Mouse (Mus musculus): ENCODE measurements around the gene Trank1. TPM values are rescaled to one million over a fixed set of nuclear protein-coding genes. Genes with fewer than 3 reads are reported as not detected.

Trank1 gene
- polyA plus RNA-seq, 1 experiment from 2014 or later, result 0.79 TPM

- H3K9me3 ChIP-seq (ENCODE audit: control insufficient read depth, low read length), result no peaks in the 10 kb centered on the region
- WGBS, result 79% methylated on average over 9 of the region's 9 CpGs
- no peaks in the 10 kb centered on the region for H3K27me3 ChIP-seq (replicated peaks; ENCODE audit: control insufficient read depth, insufficient read depth, low read length)
- H3K4me3 ChIP-seq (ENCODE audit: low read depth, low read length), result no peak overlapping the region
- H3K4me2 ChIP-seq (ENCODE audit: low read depth, low read length), result no peak overlapping the region
- DNase-seq (ENCODE audit: low spot score), result no peak
- no peak overlapping the region for H3K9ac ChIP-seq (ENCODE audit: low read depth, low read length)
- no peak overlapping the region for H3K27ac ChIP-seq (replicated peaks; ENCODE audit: low read depth, low read length)
- no peaks in the 10 kb centered on the region for H3K36me3 ChIP-seq (ENCODE audit: control insufficient read depth, insufficient read depth, low read length)
- no peak for ATAC-seq (ENCODE audit: low read depth)
- peaks cover 9% of the 10 kb centered on the region; the same call in 1 of the 2 replicates for H3K4me1 ChIP-seq (ENCODE audit: control insufficient read depth, insufficient read depth, low read length)
Measured at GRCm38 (mm10) chr9:111390016-111390415, 78.5 kb downstream of the Trank1 start.

DNA sequence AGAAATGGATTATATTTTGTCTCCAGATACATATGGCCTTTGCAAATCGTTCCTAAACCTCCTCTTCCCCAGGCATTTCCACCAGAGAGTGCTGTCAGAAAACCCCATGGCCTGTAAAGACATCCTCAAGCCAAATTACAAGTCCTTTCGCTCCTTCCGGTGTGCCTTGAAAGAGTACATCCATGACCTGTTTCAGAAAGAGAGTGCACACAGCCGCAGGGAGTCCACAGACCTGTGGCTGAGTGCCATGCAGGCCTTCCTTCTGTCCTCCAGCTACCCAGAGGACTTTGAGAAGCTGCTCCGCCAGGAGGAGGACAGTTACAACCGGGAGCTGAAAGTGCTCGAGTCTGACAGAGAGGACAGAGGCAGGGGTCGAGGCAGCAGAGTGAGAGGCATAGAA is 79.5 kb downstream of the Trank1 start:
- H3K4me2 ChIP-seq (ENCODE audit: low read depth, low read length), result no peak overlapping the region
- H3K4me1 ChIP-seq (ENCODE audit: control insufficient read depth, insufficient read depth, low read length), result peaks cover 9% of the 10 kb centered on the region; the same call in 1 of the 2 replicates
- H3K9me3 ChIP-seq (ENCODE audit: control insufficient read depth, low read length), result no peaks in the 10 kb centered on the region
- no peak overlapping the region for H3K27ac ChIP-seq (replicated peaks; ENCODE audit: low read depth, low read length)
- DNase-seq (ENCODE audit: low spot score), result no peak
- H3K27me3 ChIP-seq (replicated peaks; ENCODE audit: control insufficient read depth, insufficient read depth, low read length), result no peaks in the 10 kb centered on the region
- no peak overlapping the region for H3K4me3 ChIP-seq (ENCODE audit: low read depth, low read length)
- 72% methylated on average over 8 of the region's 8 CpGs for WGBS
- no peaks in the 10 kb centered on the region for H3K36me3 ChIP-seq (ENCODE audit: control insufficient read depth, insufficient read depth, low read length)
- no peak overlapping the region for H3K9ac ChIP-seq (ENCODE audit: low read depth, low read length)
- no peak for ATAC-seq (ENCODE audit: low read depth)

DNA sequence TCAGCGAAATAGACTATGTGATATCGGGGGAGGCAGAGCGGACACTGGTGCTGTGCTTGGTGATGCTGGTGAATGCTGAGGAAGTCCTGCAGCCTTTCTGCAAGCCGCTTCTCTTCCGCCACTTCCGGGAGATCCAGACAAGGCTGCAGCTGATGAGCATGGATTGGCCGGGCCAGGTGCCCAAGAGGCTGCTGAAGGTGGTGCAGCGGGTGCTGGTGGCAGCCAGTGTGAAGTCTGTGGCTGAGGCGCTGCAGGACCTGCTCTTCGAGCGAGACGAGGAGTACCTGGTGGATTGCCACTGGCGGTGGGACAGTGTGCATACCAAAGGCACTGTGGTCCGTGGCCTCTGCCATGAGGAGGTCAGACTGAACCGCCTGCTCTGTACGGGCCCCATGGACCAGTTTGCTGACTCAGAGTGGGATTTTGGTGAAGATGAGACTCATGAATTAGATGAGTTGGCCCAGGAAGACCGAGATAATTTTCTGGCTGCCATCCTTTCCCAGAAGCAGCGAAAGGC is 80.4 kb downstream of the Trank1 start:
- Histone ChIP-seq H3K36me3 (ENCODE audit: control insufficient read depth, insufficient read depth, low read length) (no peaks in the 10 kb centered on the region), H3K4me1 (ENCODE audit: control insufficient read depth, insufficient read depth, low read length) (peaks cover 4% of the 10 kb centered on the region; the same call in 1 of the 2 replicates), H3K4me2 (ENCODE audit: low read depth, low read length) (no peak overlapping the region), H3K27me3 (replicated peaks; ENCODE audit: control insufficient read depth, insufficient read depth, low read length) (no peaks in the 10 kb centered on the region), H3K9ac (ENCODE audit: low read depth, low read length) (no peak overlapping the region), H3K9me3 (ENCODE audit: control insufficient read depth, low read length) (no peaks in the 10 kb centered on the region), H3K4me3 (ENCODE audit: low read depth, low read length) (no peak overlapping the region), H3K27ac (replicated peaks; ENCODE audit: low read depth, low read length) (no peak overlapping the region)
- ATAC-seq (ENCODE audit: low read depth), result no peak
- no peak for DNase-seq (ENCODE audit: low spot score)
- WGBS, result 89% methylated on average over 17 of the region's 18 CpGs

DNA sequence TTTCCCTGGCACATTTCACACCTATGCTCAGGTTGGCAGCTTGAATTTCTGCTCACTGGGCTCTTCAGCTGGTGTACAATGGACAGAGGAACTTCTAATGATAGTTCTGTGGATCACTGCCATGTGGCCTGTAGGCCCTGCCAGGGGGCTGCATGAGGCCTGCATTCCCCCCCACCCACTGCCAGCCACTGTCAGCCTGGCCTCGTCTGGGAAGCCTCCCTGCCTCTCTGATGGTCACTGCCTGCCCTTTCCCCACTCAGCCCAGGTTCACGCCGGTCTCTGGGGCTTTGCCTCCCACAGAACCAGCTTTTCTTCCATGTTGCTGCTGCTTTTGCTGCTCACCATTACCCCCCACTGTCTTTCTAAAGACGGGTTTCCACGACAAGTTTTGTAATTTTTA is 83.7 kb downstream of the Trank1 start:
- H3K36me3 ChIP-seq (ENCODE audit: control insufficient read depth, insufficient read depth, low read length), result no peaks in the 10 kb centered on the region
- DNase-seq (ENCODE audit: low spot score) (no peak), ATAC-seq (ENCODE audit: low read depth) (no peak)
- H3K27ac ChIP-seq (replicated peaks; ENCODE audit: low read depth, low read length), result no peak overlapping the region
- H3K9me3 ChIP-seq (ENCODE audit: control insufficient read depth, low read length), result no peaks in the 10 kb centered on the region
- WGBS, result 81% methylated on average over 5 of the region's 5 CpGs
- no peak overlapping the region for H3K9ac ChIP-seq (ENCODE audit: low read depth, low read length)
- H3K4me3 ChIP-seq (ENCODE audit: low read depth, low read length), result no peak overlapping the region
- H3K4me2 ChIP-seq (ENCODE audit: low read depth, low read length), result no peak overlapping the region
- no peaks in the 10 kb centered on the region for H3K4me1 ChIP-seq (ENCODE audit: control insufficient read depth, insufficient read depth, low read length)
- no peaks in the 10 kb centered on the region for H3K27me3 ChIP-seq (replicated peaks; ENCODE audit: control insufficient read depth, insufficient read depth, low read length)

DNA sequence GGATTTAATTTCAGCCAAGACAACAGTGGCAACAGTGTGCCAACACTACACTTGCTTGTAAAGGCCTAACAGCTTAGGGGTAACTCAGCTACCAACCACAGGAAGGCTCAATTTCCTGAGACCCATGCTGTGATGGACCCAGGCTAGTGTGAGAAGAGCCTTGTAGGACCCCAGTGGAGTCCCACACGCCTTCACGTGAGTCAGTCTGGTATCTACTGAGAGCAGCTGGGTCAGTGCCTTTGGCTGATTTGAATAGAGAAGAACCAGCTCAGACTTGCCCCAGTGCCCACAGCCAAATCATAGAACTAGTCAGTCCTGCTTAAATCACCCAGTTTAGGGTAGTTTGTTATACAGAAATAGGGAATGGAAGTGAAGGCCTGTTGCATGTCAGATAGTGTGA is 86.5 kb downstream of the Trank1 start:
- H3K9me3 ChIP-seq (ENCODE audit: control insufficient read depth, low read length), result no peaks in the 10 kb centered on the region
- no peak overlapping the region for H3K27ac ChIP-seq (replicated peaks; ENCODE audit: low read depth, low read length)
- H3K27me3 ChIP-seq (replicated peaks; ENCODE audit: control insufficient read depth, insufficient read depth, low read length), result no peaks in the 10 kb centered on the region
- ATAC-seq (ENCODE audit: low read depth), result no peak
- no peak overlapping the region for H3K9ac ChIP-seq (ENCODE audit: low read depth, low read length)
- no peaks in the 10 kb centered on the region for H3K4me1 ChIP-seq (ENCODE audit: control insufficient read depth, insufficient read depth, low read length)
- DNase-seq (ENCODE audit: low spot score), result no peak
- H3K4me2 ChIP-seq (ENCODE audit: low read depth, low read length), result no peak overlapping the region
- no peak overlapping the region for H3K4me3 ChIP-seq (ENCODE audit: low read depth, low read length)
- WGBS, result 63% methylated on average over 2 of the region's 2 CpGs
- no peaks in the 10 kb centered on the region for H3K36me3 ChIP-seq (ENCODE audit: control insufficient read depth, insufficient read depth, low read length)

DNA sequence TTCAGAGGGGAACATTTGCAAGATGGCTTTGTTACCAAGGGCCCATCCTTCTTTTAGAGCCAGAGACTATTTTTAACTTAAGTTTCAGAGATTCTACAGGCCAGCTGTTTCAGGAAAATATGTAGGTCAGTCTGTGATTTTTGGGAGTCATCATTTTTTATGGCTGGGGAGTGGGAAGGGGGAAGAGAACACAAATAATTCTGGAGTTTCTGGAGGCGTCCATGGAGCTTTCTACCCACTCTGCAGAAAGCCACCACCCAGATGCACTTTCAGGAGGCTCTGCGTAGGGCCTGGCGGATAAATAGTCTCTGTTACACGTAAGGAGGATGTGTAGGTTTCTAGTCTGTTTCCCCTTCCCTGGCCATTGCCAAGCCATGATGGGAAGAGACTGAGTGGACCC is 88.5 kb downstream of the Trank1 start:
- Histone ChIP-seq H3K36me3 (ENCODE audit: control insufficient read depth, insufficient read depth, low read length) (no peaks in the 10 kb centered on the region), H3K9ac (ENCODE audit: low read depth, low read length) (no peak overlapping the region), H3K27ac (replicated peaks; ENCODE audit: low read depth, low read length) (no peak overlapping the region), H3K27me3 (replicated peaks; ENCODE audit: control insufficient read depth, insufficient read depth, low read length) (no peaks in the 10 kb centered on the region), H3K4me3 (ENCODE audit: low read depth, low read length) (no peak overlapping the region), H3K4me2 (ENCODE audit: low read depth, low read length) (no peak overlapping the region), H3K9me3 (ENCODE audit: control insufficient read depth, low read length) (no peaks in the 10 kb centered on the region), H3K4me1 (ENCODE audit: control insufficient read depth, insufficient read depth, low read length) (no peaks in the 10 kb centered on the region)
- no peak for ATAC-seq (ENCODE audit: low read depth)
- WGBS, result 84% methylated on average over 4 of the region's 4 CpGs
- no peak for DNase-seq (ENCODE audit: low spot score)

- ATAC-seq (ENCODE audit: low read depth), result no peak
Measured at GRCm38 (mm10) chr9:111403159-111403558, 91.6 kb downstream of the Trank1 start.

GRCm38 (mm10) chr9:111404346-111405079 is 93.0 kb downstream of the Trank1 start:
- Histone ChIP-seq H3K9me3 (ENCODE audit: control insufficient read depth, low read length) (no peaks in the 10 kb centered on the region), H3K27me3 (replicated peaks; ENCODE audit: control insufficient read depth, insufficient read depth, low read length) (no peaks in the 10 kb centered on the region), H3K27ac (replicated peaks; ENCODE audit: low read depth, low read length) (no peak overlapping the region), H3K36me3 (ENCODE audit: control insufficient read depth, insufficient read depth, low read length) (no peaks in the 10 kb centered on the region), H3K4me2 (ENCODE audit: low read depth, low read length) (no peak overlapping the region), H3K4me3 (ENCODE audit: low read depth, low read length) (no peak overlapping the region), H3K9ac (ENCODE audit: low read depth, low read length) (no peak overlapping the region), H3K4me1 (ENCODE audit: control insufficient read depth, insufficient read depth, low read length) (peaks cover 7% of the 10 kb centered on the region; the same call in 1 of the 2 replicates)
- DNase-seq (ENCODE audit: low spot score) (no peak), ATAC-seq (ENCODE audit: low read depth) (no peak)
- 79% methylated on average over 12 of the region's 12 CpGs for WGBS

More at GRCm38 (mm10) chr9:111403159-111403558, 91.6 kb downstream of the Trank1 start:
- no peaks in the 10 kb centered on the region for H3K36me3 ChIP-seq (ENCODE audit: control insufficient read depth, insufficient read depth, low read length)
- H3K27ac ChIP-seq (replicated peaks; ENCODE audit: low read depth, low read length), result no peak overlapping the region
- no peak overlapping the region for H3K4me3 ChIP-seq (ENCODE audit: low read depth, low read length)
- no peak overlapping the region for H3K9ac ChIP-seq (ENCODE audit: low read depth, low read length)
- peaks cover 7% of the 10 kb centered on the region; the same call in 1 of the 2 replicates for H3K4me1 ChIP-seq (ENCODE audit: control insufficient read depth, insufficient read depth, low read length)
- no peaks in the 10 kb centered on the region for H3K9me3 ChIP-seq (ENCODE audit: control insufficient read depth, low read length)
- no peak for DNase-seq (ENCODE audit: low spot score)
- no peak overlapping the region for H3K4me2 ChIP-seq (ENCODE audit: low read depth, low read length)
- WGBS, result 84% methylated on average over 4 of the region's 4 CpGs
- H3K27me3 ChIP-seq (replicated peaks; ENCODE audit: control insufficient read depth, insufficient read depth, low read length), result no peaks in the 10 kb centered on the region

DNA sequence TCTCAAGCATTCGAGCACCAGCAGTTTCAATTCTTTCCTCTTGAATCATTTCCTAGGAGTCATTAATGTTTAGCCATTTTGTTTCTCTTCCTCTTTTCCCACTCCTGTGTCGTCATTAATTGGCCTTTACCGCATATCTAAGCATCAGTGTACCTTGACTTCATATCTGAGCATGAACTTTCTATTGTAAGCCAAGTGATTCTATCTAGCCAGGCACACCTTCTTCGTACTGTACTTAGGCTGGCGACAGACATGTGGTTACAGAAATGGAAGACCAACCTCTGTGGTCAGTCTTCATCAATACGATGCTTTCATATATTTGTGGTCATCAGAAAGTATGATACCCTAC is 93.5 kb downstream of the Trank1 start:
- peaks cover 7% of the 10 kb centered on the region; the same call in 1 of the 2 replicates for H3K4me1 ChIP-seq (ENCODE audit: control insufficient read depth, insufficient read depth, low read length)
- no peak for ATAC-seq (ENCODE audit: low read depth)
- no peak overlapping the region for H3K4me2 ChIP-seq (ENCODE audit: low read depth, low read length)
- 89% methylated on average over 6 of the region's 6 CpGs for WGBS
- no peaks in the 10 kb centered on the region for H3K9me3 ChIP-seq (ENCODE audit: control insufficient read depth, low read length)
- H3K4me3 ChIP-seq (ENCODE audit: low read depth, low read length), result no peak overlapping the region
- H3K9ac ChIP-seq (ENCODE audit: low read depth, low read length), result no peak overlapping the region
- no peak for DNase-seq (ENCODE audit: low spot score)
- no peaks in the 10 kb centered on the region for H3K27me3 ChIP-seq (replicated peaks; ENCODE audit: control insufficient read depth, insufficient read depth, low read length)
- H3K36me3 ChIP-seq (ENCODE audit: control insufficient read depth, insufficient read depth, low read length), result no peaks in the 10 kb centered on the region
- no peak overlapping the region for H3K27ac ChIP-seq (replicated peaks; ENCODE audit: low read depth, low read length)
